Mouse (Mus musculus) retina, postnatal 1 day (tissue): Measurements from ENCODE around the gene Ttc33.
A peak's percentile ranks its signal among the peaks of the same experiment; 100 is the strongest.

Experiments used
- DNase-seq: peaks from one replicate; pipeline ENCODE4 v3.0.0-alpha.2; 2012

The Ttc33 gene

GRCm38 (mm10) chr15:5185366-5186292 lies at the start of gene Ttc33:
Ttc33 (plus strand) TSS chr15:5185525.
- DNase-seq: peak; percentile 88

GRCm38 (mm10) chr15:5138021-5138856 lies 47.1 kb upstream of the Ttc33 start:
- DNase-seq: no peak

GRCm38 (mm10) chr15:5139366-5139765 lies 46.0 kb upstream of the Ttc33 start:
- DNase-seq: no peak

GRCm38 (mm10) chr15:5139863-5140262 lies 45.5 kb upstream of the Ttc33 start:
- no peak for DNase-seq

GRCm38 (mm10) chr15:5140357-5140756 lies 45.0 kb upstream of the Ttc33 start:
- DNase-seq: no peak

GRCm38 (mm10) chr15:5142047-5142446 lies 43.3 kb upstream of the Ttc33 start:
- no peak for DNase-seq

- DNase-seq: no peak
Measured at GRCm38 (mm10) chr15:5142714-5143113, 42.6 kb upstream of the Ttc33 start.

- DNase-seq: peak; percentile 89
Measured at GRCm38 (mm10) chr15:5143361-5144020, 41.8 kb upstream of the Ttc33 start, which contains the start of gene Prkaa1. Prkaa1 (plus strand) TSS chr15:5143861.

GRCm38 (mm10) chr15:5144021-5144778 lies 41.1 kb upstream of the Ttc33 start:
- peak; percentile 85 for DNase-seq

- DNase-seq: no peak
Measured at GRCm38 (mm10) chr15:5145196-5145945, 40.0 kb upstream of the Ttc33 start.

- DNase-seq: no peak
Measured at GRCm38 (mm10) chr15:5149187-5149586, 36.1 kb upstream of the Ttc33 start.

- DNase-seq: no peak
Measured at GRCm38 (mm10) chr15:5152171-5152570, 33.2 kb upstream of the Ttc33 start.

- DNase-seq: no peak
Measured at GRCm38 (mm10) chr15:5154621-5155020, 30.7 kb upstream of the Ttc33 start.

GRCm38 (mm10) chr15:5155093-5155492 lies 30.2 kb upstream of the Ttc33 start:
- no peak for DNase-seq

- no peak for DNase-seq
Measured at GRCm38 (mm10) chr15:5156355-5156754, 29.0 kb upstream of the Ttc33 start.

- DNase-seq: no peak
Measured at GRCm38 (mm10) chr15:5157386-5157785, 27.9 kb upstream of the Ttc33 start.

- DNase-seq: no peak
Measured at GRCm38 (mm10) chr15:5158827-5159226, 26.5 kb upstream of the Ttc33 start.

- no peak for DNase-seq
Measured at GRCm38 (mm10) chr15:5165121-5165773, 20.1 kb upstream of the Ttc33 start.

GRCm38 (mm10) chr15:5173217-5173820 lies 12.0 kb upstream of the Ttc33 start:
- peak; percentile 11 for DNase-seq

GRCm38 (mm10) chr15:5184668-5185330 lies 526 bp upstream of the Ttc33 start:
- peak; percentile 35 for DNase-seq
